Mouse (Mus musculus) fibroblast of lung, adult 2 months (primary cell): ENCODE data around the gene Slc5a12.

Experiments
- DNase-seq: peaks from one replicate; pipeline ENCODE4 v3.0.0-alpha.2; 2011; ENCODE audit warnings: low read depth

Slc5a12 gene

DNA sequence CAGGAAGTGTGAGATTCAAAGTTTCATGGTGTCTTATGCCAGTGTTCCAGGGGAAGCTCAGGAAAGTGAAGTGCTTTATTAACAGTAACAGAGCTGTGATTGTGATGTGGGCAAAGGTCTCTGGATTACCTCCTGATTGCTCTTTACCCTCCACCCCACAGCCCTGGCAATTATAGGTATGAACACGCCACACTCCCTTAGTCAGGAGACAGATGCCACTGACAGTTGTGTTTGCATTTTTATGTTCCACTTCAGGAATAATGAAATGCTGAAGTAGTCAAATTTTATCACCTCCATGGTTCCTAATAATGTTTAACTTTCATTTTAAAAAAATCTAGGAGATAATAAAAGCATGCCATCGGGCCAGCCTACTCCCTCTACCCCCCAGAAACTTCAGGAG, at the start of gene Slc5a12:
Gene Slc5a12 (plus strand): TSS at position 367 of the 400 bp plus-strand sequence.
- DNase-seq: no peak

DNA sequence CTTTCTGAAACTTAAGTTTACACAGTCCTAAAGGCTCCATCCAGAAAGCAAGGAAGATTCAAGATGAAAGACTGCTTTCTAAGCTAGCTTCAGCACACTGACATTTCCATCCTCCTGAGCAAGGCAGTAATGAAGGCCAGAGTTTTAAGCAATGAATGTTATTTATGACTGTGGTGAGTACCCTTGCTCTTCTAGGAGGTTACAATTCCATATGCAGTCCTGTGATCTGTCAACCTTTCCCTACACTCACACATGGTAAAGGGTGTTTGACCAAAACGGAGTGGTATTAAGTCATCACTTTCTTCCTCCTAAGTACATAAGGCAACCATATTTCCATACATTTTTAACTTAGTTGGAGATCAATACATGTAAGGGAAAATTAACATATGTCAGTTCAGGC, 41.0 kb upstream of the Slc5a12 start:
- DNase-seq: no peak

- DNase-seq: no peak
Measured at GRCm38 (mm10) chr2:110562621-110563020, 34.5 kb upstream of the Slc5a12 start.

- peak; percentile 69 for DNase-seq
Measured at GRCm38 (mm10) chr2:110564673-110565627, 32.1 kb upstream of the Slc5a12 start.

GRCm38 (mm10) chr2:110586692-110587091, 10.4 kb upstream of the Slc5a12 start:
- no peak for DNase-seq

DNA sequence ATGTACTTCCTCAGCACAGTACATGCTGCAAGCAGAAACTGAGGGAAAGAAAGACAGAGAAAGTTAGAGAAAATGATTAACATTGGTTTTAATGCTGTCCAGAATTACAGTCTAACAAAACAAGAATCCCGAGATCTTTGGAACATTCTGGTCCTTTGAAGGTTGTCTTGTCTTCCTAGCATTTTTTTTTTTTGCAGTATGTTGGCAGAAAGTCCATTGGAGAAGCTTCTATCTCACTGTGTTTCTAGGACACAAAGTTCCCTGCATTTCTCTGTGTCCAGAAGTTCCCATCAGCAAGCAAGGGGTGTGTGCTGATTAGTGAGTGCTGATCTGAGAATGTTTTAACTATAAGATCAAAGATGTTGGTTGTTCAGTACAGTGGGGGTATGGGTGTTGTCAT, 7.1 kb upstream of the Slc5a12 start:
- DNase-seq: no peak

- DNase-seq: no peak
Measured at GRCm38 (mm10) chr2:110592276-110592675, 4.8 kb upstream of the Slc5a12 start.

DNA sequence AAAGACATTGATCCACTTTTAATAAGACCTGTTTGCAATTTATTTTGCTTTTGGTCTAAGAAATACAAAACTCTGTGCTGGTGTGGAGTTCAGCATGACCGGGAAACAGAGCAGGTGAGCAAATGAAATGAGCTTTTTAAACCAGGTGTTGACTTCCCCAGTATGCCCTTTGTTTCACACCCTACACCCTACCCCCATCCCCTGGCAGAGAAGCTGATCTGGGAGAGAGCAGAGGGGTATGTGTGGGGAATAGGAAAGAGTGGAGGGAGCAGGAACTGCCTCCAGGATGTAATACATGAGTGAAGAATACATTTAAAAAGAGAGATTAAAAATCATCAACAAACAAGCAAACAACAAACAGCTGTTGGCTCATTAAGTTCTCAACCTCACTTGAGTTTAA, 47.3 kb downstream of the Slc5a12 start:
- DNase-seq: no peak

DNA sequence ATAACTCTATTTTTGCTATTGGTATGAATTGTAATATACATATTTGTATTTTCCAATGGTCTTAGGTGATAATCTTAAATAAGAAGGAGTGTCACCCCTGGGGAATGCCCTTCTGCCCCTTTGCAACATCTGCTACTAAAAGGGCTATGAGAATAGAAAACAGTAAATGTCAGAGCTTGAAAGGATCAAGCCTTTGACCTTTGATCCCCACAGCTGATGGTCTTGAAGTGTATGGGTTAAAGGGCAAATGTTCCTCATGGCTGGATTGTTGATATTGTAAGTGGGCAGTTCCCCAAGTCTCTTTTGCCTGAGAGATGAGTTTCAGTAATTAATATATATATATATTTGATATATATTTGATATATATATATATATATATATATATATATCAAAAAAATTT, 47.7 kb downstream of the Slc5a12 start:
- no peak for DNase-seq

DNA sequence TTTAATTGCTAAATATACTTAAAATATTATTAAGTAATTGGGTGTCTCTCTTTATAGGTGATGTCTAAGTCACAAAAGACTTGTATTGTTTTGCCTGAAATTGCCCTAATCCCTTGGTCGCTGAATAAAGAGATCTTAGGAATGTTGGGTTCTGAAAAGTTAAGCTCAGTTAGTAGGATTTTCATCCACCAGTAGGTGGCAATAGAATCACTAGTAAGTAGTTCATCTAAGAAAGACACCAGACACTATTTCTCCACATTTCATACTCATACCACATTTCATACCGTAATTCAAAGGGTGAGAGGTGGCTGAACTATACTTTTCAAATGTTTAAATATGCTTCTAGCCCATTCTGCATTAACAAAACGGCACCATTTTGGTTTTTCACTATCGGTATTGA, 66.2 kb downstream of the Slc5a12 start:
- peak; percentile 23 for DNase-seq

- no peak for DNase-seq
Measured at GRCm38 (mm10) chr2:110671071-110671624, 74.0 kb downstream of the Slc5a12 start.
